Mouse (Mus musculus): Measurements from ENCODE around the gene Ppp2r3d. TPM values are rescaled to one million over a fixed set of nuclear protein-coding genes. Genes with fewer than 3 reads are reported as not detected.
"Not testable (repeated sequence)": the region's sequence is repeated elsewhere in the genome, so short reads cannot be mapped to it uniquely, and the experiment has no call there.

Gene Ppp2r3d
- 100 to 1,000 TPM; 146 to 151 TPM for total RNA-seq (2021)

- intact Hi-C loops (cut with DNase I), result loop anchor here (1.0 kb wide), 1 partner anchor 37 kb away; no protein-coding TSS in a partner anchor
- DNase-seq, result peak in 1 of 2 experiments; percentile 12
These were observed at the start of gene Ppp2r3d for GRCm38 (mm10) chr9:124476096-124476902. TSS of gene Ppp2r3d (minus strand) at chr9:124476898.

DNA sequence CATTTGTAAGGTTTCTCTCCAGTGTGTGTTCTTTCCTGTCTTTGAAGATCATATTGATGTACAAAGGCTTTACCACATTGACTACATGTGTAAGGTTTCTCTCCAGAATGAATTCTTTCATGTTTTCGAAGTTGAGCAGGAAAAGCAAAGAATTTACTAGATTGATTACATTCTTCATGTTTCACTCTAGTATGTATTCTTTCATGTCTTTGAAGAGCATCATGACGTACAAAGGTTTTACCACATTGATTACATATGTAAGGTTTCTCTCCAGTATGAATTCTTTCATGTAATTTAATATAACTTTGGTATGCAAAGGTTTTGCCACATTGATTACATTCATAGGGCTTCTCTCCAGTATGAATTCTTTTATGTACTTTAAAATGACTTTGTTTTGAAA lies 17.0 kb upstream of the Ppp2r3d start, which contains the start of gene Gm21836:
Gene Gm21836 (minus strand): TSS at position 101 of the 400 bp plus-strand sequence.
- DNase-seq; intact Hi-C loops (cut with DNase I): not testable (repeated sequence)

- intact Hi-C loops (cut with DNase I), result not testable (repeated sequence)
- peak; percentile 31 to 39 for DNase-seq
These were observed 3.8 kb upstream of the Ppp2r3d start for GRCm38 (mm10) chr9:124480361-124480980.

DNA sequence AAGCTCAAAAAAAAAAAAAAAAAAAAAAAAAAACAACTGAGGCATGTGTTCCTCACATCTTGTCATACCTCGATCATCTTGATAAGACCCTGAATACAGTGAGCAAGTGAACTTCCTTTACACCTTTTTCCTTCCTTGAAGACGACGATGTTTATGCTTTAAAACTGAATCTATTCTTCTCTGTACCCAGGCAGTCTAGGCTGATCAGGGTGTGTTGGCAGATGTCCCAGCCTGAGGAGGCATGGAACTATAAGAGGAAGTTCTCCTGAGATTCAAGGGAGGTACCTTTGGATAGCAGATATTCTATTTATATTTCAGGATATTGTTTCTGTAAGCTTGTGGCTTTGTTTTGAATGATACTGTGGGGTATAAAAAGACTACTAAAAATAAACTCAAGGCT lies 1.4 kb upstream of the Ppp2r3d start:
- DNase-seq, result peak; percentile 67 to 76
- intact Hi-C loops (cut with DNase I), result no loop called here

GRCm38 (mm10) chr9:124475689-124476088 lies 1.0 kb downstream of the Ppp2r3d start:
- DNase-seq, result no peak
- intact Hi-C loops (cut with DNase I), result loop anchor here (1.0 kb wide), 1 partner anchor 36 kb away; no protein-coding TSS in a partner anchor

- peak; percentile 75 to 84 for DNase-seq
- intact Hi-C loops (cut with DNase I), result no loop called here
These were observed 20.1 kb downstream of the Ppp2r3d start for GRCm38 (mm10) chr9:124456572-124456971.

DNA sequence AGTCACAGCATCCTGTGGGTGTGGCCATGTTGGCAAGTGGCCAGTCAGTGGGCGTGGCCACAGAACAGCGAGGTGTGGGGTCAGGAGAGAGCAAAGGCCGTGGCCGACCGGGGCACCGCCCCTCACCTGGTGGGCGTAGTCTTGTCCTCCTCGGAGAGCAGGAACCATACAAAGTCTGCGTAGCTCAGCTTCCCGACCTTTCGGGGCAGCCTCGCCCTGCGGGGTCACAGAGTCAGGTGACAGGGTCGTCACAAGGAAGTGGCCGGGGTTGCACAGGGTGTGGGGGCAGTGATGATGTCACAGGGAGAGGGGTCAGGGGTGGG lies 34.2 kb downstream of the Ppp2r3d start:
- intact Hi-C loops (cut with DNase I), result no loop called here
- DNase-seq, result peak in 1 of 2 experiments; percentile 16

DNA sequence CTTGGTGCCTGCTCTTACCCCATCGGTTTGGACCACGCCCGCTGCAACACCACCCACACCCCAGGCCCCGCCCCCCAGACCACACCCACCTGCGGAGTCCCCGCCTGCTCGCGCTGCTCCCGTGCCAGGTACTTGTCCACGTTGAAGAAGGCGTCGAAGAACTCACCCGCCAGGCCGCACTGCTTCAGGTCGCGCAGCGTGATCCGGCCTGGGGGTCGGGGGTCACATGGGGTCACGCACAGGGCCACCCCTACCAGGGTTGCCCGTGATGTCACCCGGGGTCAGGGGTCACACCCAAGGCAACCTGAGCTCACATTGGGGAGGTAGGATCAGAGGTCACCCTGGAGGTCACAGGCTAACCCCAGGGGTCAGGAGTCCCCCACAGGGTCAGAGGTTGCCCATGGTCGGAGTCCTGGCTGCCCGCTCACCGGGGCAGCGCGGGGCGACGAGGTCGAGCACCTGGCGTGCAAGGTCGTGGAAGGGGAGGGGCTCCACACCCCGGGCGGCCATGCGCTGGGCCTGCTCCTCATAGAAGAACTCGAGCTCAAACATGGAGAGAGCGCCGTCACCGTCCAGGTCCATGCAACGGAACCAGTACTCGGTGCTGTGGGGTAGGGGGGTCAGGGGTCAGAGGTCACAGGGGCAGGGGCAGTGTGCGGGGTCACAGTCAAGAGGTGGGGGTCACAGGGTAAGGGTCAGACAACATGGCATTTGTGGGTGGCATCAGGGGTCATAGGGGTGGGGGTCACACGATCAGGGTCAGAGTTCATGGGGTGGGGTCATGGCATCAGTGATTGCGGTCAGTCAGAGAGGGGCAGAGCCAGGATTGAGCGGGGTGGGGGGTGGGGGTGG lies 34.8 kb downstream of the Ppp2r3d start:
- intact Hi-C loops (cut with DNase I), result no loop called here
- peak in 1 of 2 experiments; percentile 11 for DNase-seq

DNA sequence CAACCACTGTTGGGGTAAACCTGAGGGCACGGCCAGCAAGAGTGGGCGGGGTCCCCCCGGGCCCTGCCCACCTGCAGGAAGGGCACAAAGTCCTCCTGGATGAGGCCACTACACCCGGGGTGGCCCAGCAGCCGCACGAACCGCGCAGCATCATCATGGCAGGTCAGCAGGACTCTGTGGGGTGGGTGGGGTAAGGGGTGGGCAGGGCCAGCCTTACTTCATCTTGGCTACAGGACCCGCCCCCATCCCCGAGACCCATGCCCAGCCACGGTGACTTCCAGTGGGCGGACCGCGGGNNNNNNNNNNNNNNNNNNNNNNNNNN lies 36.0 kb downstream of the Ppp2r3d start:
- intact Hi-C loops (cut with DNase I), result no loop called here
- no peak for DNase-seq

- peak; percentile 18 to 41 for DNase-seq
- intact Hi-C loops (cut with DNase I), result loop anchor here (1.0 to 5.0 kb wide), 2 partner anchors 36 to 68 kb away; partner anchors contain the start of gene Ppp2r3d
These were observed 36.6 kb downstream of the Ppp2r3d start for GRCm38 (mm10) chr9:124439848-124440723.

GRCm38 (mm10) chr9:124439403-124439847 lies 37.3 kb downstream of the Ppp2r3d start:
- DNase-seq, result peak in 1 of 2 experiments; percentile 16
- intact Hi-C loops (cut with DNase I), result loop anchor here (1.0 to 5.0 kb wide), 2 partner anchors 37 to 67 kb away; partner anchors contain the start of gene Ppp2r3d

DNA sequence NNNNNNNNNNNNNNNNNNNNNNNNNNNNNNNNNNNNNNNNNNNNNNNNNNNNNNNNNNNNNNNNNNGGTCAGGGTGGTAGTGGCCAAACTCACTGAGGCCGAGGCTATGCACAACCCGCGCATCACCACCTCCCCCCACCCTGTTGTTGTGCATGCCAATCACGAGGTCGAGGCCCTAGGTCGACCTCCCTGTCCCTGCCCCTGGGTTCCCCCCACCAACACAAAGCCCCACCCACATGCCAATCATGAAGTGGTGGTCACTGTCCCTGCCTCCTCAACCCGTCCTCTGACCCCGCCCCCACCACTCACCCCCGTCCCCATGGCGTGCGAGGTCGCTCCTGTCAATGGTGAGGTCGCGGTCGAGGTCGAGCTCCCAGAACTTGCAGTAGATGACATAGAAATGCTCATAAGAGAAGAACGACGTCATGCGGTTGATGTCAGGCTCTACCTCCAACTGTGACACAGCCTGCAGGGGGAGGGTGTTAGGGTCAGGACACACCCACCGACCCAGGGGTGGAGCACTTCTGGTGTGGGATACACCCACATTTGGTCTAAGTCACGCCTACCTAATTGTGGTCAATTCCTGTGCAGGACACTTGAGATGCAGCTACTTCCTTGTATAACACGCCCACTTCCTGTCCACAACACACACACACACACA lies 37.9 kb downstream of the Ppp2r3d start:
- peak; percentile 7 to 21 for DNase-seq
- intact Hi-C loops (cut with DNase I), result loop anchor here (1.0 to 5.0 kb wide), 2 partner anchors 37 to 67 kb away; partner anchors contain the start of gene Ppp2r3d

GRCm38 (mm10) chr9:124425411-124425885 lies 51.2 kb downstream of the Ppp2r3d start:
- peak; percentile 96 to 97 for DNase-seq
- intact Hi-C loops (cut with DNase I), result loop anchor here (5.0 kb wide), 1 partner anchor 298 kb away; no protein-coding TSS in a partner anchor

DNA sequence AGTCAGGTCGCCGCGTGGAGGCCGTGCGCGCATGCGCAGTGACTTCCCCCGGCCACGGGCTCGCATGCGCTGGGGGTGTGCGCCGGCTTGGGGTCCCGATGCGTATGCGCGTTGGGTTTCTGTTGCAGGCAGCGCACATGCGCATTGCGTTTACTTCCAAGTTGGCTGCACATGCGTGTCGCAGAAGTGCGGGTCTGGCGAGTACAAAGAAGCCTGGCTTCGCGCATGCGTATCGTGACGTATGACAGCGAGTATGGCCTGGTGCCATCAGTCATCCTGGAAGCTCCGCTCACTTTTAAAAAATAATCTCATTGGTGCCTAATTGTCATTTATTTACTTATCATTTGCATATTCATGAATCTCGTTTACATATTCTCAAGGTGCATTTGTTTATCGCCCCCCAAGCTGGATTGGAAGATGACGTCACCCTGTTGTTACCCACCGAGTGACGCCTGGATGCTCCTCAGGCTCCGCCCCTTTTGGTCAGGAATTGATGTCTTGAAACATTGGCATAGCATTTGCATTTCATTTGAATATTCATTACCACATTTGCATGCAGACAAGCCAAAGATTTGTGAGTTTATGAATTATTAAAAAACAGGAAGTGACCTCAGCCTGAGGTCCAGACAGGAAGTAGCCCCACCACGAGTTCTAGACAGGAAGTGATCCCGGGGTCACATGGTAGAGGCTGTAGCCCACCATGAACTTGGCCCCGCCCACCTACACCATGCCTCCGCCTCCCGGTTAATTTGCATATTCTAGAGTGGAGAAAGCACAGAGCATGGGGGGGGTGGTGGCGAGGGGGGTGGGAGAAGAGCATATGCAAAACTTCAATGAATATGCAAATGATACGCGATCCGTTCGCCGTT lies 51.9 kb downstream of the Ppp2r3d start:
- intact Hi-C loops (cut with DNase I), result loop anchor here (5.0 kb wide), 1 partner anchor 297 kb away; no protein-coding TSS in a partner anchor
- peak; percentile 99 for DNase-seq

DNA sequence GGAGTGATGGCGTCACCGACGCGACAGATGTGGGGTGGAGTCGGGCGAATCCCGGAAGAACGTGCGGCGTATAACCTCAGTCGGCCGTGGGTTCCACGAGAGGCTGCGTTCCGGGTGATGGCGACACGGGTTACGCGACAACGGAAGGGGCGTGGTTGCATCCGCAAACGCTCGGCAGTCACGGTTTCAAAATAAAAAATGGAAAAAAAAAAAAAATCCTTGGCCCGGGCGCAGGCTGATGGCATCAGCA lies 52.5 kb downstream of the Ppp2r3d start:
- intact Hi-C loops (cut with DNase I), result no loop called here
- DNase-seq, result no peak

DNA sequence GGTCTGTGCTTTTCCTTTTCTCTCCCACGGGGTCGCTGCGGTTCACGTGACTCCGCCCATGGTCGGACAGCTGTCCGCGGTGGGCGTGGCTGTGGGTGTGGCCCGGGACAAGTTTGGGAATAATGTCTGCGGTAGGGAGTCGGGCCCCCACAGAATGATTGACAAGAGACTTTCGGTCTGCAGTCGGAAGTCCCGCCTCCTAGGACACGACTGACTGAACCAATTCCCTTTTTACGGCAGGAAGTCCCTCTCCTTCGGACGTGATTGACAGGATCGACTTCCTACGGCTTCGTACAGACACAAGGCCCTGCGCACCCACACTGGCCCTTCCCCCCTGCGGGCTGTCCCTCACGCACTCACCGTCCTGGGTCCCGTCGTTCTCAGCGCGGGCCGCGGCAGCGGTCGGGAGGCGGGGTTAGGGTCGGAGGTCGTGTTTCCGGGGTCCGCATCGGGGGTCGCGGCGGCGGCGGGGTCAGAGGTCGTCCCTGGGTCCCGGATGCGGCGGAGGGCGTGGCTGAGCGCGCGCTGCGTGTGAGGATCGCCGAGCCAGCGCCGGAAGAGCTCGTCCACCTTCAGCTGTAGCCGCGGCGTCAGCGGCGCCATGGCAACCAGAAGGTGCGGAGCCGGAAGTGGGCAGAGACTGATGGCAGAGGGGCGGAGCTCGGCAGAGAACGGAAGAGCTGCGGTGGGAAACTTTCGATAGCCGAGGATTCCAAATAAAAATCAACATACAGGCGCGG lies 53.0 kb downstream of the Ppp2r3d start:
- DNase-seq, result peak; percentile 99
- intact Hi-C loops (cut with DNase I), result no loop called here

DNA sequence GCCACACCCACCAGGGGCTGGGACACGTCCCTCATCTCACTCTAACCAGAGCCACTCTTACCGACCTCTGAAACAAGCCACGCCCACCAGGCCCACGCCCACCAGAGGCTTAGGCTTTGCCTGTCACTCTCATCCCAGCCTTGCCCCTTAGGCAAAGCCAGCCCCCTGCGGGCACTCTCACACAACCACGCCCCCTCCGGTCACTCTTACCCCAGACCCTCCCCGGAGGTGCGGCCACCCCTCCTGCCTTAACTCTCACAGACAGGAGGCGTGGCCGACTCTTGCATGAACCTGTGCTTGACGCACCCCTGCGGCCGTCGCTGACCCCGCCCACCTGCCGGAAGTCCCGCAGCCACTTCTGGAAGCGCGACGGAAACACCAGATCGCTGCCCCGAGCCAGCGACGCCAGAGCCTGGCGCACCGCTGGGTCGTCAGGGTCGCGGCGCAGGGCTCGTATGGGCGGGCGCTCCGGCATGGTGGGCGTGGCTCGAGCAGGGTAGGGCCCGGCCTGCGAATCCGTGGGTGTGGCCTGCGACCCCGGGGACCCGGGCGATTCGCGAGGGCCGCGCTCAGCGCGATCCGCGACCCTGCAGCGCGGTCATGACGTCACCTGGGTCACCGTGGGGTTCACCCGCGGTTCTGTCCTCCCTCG lies 53.7 kb downstream of the Ppp2r3d start:
- peak; percentile 98 for DNase-seq
- intact Hi-C loops (cut with DNase I), result no loop called here
